Mouse (Mus musculus) bone marrow, adult 2 months (tissue): ENCODE measurements at regions not wholly inside any gene's neighbourhood (a gene's known extent, or its start where the extent isn't known, plus 50 kb on each side); places are given as distances from the start of the nearest gene placed in this dataset.

ENCODE experiments used
- CTCF ChIP-seq: fragments of 200-500 bp; IDR thresholded peaks from 2 replicates; pipeline ENCODE4 v1.5.1; 2011; ENCODE audit warnings: low read length, control low read depth; ENCODE audit not compliant: control insufficient read depth, insufficient read depth
- POLR2A ChIP-seq: fragments of 200-500 bp; IDR thresholded peaks from 2 replicates; pipeline ENCODE4 v1.6.1; 2011; ENCODE audit warnings: low read depth, mild to moderate bottlenecking, control low read depth, low read length, borderline replicate concordance; ENCODE audit not compliant: control insufficient read depth

DNA sequence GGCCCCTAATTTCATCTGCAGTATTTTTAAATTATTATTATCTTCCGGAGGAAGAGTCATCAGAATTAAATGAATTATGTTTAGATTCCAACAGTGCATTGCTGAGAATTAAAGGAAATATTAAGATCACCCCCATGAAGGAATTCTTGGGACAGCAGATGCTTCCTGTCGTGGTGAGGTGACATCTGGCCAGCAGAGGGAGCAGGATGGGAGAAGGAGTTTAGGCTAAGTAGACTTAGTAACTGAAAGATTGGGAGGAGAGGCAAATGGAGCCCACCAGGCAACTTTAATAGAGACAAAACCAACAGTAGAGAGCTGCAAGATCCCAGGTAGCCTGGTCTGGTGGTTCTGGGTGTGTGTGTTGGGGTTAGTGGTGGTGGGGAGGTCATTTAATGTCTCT, 629.5 kb upstream of the Kirrel3 start:
- TF ChIP-seq POLR2A, result no peak
- no peak for TF ChIP-seq CTCF
